Mouse (Mus musculus): ENCODE measurements at regions not wholly inside any gene's neighbourhood (a gene's known extent, or its start where the extent isn't known, plus 50 kb on each side); places are given as distances from the start of the nearest gene placed in this dataset.

- no peak for ATAC-seq (replicated peaks; ENCODE audit: insufficient number of reproducible peaks, low FRiP score, low TSS enrichment, poor library complexity, severe bottlenecking)
These were observed 208.7 kb upstream of the Gm12728 start for GRCm38 (mm10) chr4:105580987-105581386.

- no peak for ATAC-seq (replicated peaks; ENCODE audit: insufficient number of reproducible peaks, low FRiP score, low TSS enrichment, poor library complexity, severe bottlenecking)
These were observed 205.2 kb upstream of the Gm12728 start for GRCm38 (mm10) chr4:105584329-105584925.

GRCm38 (mm10) chr4:105603661-105604060 lies 186.0 kb upstream of the Gm12728 start:
- no peak for ATAC-seq (replicated peaks; ENCODE audit: insufficient number of reproducible peaks, low FRiP score, low TSS enrichment, poor library complexity, severe bottlenecking)

GRCm38 (mm10) chr4:105604607-105605006 lies 185.1 kb upstream of the Gm12728 start:
- ATAC-seq (replicated peaks; ENCODE audit: insufficient number of reproducible peaks, low FRiP score, low TSS enrichment, poor library complexity, severe bottlenecking), result no peak

- ATAC-seq (replicated peaks; ENCODE audit: insufficient number of reproducible peaks, low FRiP score, low TSS enrichment, poor library complexity, severe bottlenecking), result no peak
These were observed 182.9 kb upstream of the Gm12728 start for GRCm38 (mm10) chr4:105606731-105607130.

DNA sequence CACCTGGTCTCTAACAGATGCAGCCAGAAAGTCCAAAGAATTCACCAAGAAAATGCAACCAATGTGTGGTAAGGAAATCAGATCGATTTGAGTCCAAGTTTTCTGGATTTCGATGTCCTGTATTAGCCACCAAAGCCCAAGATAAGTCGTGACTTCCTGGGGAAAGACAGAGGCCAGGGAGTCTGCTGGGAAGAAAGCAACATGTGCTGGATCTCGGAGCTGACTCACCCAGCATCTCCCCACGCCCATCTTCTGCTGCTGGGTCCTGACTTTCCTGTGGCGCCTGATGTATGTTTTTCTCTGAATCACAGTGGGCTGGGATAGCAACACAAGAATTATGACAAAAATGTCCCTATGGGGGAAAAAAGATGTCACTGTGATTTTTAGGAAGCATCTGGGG lies 178.8 kb upstream of the Gm12728 start:
- no peak for ATAC-seq (replicated peaks; ENCODE audit: insufficient number of reproducible peaks, low FRiP score, low TSS enrichment, poor library complexity, severe bottlenecking)

DNA sequence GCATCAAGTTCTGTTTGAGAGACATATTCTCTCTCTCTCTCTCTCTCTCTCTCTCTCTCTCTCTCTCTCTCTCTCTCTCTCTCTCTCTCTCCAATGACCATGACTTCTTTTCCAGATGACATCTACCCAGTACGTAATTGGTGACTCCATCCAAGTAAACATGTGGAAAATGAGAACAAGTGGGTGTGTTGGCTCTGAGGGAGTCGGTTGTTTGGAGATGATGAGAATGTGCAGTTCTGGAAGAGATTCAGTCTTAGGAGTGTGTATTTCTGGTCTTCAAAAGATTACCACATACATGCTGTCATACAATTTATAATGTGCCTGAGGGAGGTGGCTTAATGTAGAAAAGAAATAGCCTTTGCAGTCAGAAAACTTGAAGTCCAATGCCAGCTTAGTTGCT lies 175.3 kb upstream of the Gm12728 start:
- no peak for ATAC-seq (replicated peaks; ENCODE audit: insufficient number of reproducible peaks, low FRiP score, low TSS enrichment, poor library complexity, severe bottlenecking)

DNA sequence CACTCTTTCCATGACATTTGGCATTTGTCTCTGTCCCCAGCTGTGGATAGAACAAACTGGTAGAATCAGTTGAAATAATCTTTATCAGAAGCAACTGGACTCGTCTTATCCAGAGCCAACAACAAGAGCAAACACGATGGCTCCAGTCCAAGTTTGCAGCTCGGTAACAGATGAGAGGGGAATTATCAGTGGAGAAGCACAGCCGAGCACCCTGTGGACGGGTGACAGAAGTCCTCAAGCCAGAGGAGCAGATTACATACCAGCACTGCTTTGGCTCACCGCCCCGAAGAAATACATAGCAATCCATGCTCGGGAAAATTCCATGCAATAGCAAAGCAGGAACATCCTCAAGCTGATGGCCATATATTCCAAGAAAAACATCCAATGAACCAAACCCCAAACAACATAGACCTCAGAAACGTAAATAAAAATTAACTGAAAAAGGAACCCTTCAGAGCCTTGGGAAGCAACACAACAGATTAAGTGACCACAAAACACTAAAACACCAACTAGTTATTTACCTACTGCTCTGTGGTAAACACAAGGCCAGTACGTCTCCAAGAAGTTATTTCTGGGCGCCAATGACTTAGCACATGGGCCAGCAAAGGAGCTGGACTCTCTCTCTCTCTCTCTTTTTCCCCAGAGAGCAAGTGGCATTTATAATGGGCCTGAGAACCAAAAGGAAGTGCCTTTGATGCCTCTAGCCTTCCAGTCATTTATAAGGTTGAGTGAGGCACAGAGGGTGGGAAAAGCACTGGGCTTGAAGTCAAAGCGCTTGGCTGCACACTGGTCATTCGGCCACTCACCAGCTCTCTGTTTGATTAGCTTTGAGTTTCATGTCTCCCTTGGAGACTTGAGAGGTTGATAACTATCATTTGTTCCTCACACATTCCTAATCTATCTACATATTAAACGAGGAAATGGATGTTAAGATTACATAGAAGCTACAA lies 163.0 kb upstream of the Gm12728 start:
- ATAC-seq (replicated peaks; ENCODE audit: insufficient number of reproducible peaks, low FRiP score, low TSS enrichment, poor library complexity, severe bottlenecking), result no peak

DNA sequence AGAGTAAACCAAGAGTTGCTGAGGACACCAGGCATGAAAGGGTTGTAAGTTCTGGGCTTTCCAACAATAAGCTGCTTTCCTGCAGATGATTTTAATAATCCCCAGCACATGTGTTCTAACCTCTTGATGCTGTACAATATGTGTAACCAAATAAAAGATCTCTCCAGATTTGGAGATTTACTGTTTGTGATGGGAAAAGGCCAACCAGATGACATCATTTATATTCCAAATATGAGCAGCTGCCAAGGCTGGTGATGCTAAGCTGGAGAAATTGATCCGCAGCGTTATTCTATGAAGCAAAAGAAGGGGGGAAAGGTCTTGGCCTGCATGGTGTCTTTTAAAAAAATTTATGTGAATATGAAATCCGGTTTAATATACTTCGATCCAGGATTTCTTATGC lies 160.1 kb upstream of the Gm12728 start:
- ATAC-seq (replicated peaks; ENCODE audit: insufficient number of reproducible peaks, low FRiP score, low TSS enrichment, poor library complexity, severe bottlenecking), result no peak

DNA sequence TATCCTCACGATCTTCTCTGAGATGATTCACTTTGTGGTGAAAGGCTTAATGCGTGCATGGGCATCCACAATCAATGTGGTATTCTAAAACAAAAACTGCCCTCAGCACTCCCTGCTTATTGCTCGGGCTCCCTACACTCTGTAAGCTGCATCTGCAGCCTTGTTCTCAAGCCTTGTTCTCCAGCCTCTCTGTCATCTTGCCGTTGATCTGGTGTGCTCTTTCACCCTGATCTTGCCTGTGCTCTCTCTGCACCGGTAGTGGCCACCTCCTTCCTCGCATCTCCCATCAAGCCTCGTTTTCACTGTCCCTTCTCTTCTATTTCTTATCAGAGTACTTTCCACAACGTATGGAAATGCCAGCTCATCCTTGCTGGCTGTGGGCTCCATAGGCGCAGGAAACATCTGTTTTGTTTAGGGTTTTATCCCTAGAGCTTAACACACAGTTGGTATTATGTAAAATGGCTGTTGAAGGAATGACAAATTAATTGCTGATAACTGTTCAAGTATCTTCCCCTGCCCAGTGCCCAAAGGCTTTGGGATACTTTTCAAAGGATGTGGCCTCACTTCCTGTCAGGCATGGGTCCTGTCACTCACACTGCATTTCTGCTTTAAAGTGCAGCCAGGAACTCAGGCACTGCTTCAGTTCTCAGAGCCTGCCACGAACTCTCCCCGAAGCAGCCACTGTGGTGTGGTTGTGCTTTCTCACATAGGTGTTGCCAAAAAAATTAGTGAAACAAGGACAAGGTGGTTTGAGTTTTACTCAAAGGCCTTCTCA lies 158.9 kb upstream of the Gm12728 start:
- no peak for ATAC-seq (replicated peaks; ENCODE audit: insufficient number of reproducible peaks, low FRiP score, low TSS enrichment, poor library complexity, severe bottlenecking)

GRCm38 (mm10) chr4:105632581-105633358 lies 156.9 kb upstream of the Gm12728 start:
- ATAC-seq (replicated peaks; ENCODE audit: insufficient number of reproducible peaks, low FRiP score, low TSS enrichment, poor library complexity, severe bottlenecking), result no peak

DNA sequence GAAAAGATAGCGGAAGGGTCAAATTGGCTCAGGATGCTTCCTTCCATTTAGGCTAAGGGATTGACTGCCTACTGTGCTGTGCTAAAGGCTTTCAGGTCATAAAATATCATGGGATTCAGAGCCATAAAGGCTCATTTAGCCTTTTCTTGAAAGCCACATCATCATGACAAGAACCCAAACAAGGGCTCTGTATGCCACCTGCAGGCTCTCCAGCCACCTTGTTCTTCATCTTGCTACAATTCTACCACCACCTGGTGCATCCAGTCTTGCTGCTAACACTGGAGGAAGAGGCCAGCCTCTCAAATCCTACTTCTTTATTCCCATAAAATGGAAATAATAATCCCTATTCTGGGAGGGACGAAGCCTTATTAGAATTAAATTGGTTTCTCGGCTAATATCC lies 155.9 kb upstream of the Gm12728 start:
- no peak for ATAC-seq (replicated peaks; ENCODE audit: insufficient number of reproducible peaks, low FRiP score, low TSS enrichment, poor library complexity, severe bottlenecking)

DNA sequence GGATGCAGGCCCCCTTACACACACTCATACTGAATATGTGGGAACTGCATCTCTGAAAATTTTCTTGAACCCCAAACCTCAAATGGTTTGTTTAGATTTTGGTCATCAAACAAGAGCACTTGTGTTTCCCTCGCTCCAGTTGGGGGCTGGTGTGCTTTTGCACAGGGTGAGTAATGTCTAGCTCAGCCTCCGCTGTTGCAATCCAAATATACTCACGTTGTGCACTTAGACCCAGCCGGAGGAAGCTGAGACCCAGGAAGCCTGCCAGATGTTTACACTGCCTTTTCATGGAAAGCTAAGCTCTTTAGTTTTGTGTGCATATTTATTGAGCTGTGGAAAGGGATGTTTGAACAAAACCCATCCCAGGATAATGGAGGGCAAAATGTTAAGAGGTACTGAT lies 148.9 kb upstream of the Gm12728 start:
- no peak for ATAC-seq (replicated peaks; ENCODE audit: insufficient number of reproducible peaks, low FRiP score, low TSS enrichment, poor library complexity, severe bottlenecking)

- no peak for ATAC-seq (replicated peaks; ENCODE audit: insufficient number of reproducible peaks, low FRiP score, low TSS enrichment, poor library complexity, severe bottlenecking)
These were observed 148.1 kb upstream of the Gm12728 start for GRCm38 (mm10) chr4:105641582-105641981.

- ATAC-seq (replicated peaks; ENCODE audit: insufficient number of reproducible peaks, low FRiP score, low TSS enrichment, poor library complexity, severe bottlenecking), result no peak
These were observed 140.7 kb upstream of the Gm12728 start for GRCm38 (mm10) chr4:105648820-105649446.

DNA sequence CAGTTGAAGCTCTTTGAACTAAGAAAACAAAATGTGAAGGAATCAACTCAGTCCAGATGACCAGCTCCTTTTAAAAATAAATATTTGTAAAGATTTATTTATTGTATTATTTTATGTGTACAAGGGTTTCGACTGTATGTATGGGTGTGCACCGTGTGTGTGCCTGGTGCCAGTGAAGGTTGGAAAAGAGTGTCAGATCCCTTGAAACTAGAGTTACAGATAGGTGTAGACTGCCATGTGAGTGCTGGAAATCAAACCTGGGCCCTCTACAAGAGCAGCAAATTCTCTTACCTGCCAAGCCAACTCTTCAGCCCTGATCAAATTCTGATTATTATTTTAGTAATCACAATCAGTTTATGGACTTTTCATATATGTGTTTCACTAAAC lies 140.2 kb upstream of the Gm12728 start:
- ATAC-seq (replicated peaks; ENCODE audit: insufficient number of reproducible peaks, low FRiP score, low TSS enrichment, poor library complexity, severe bottlenecking), result no peak

- no peak for ATAC-seq (replicated peaks; ENCODE audit: insufficient number of reproducible peaks, low FRiP score, low TSS enrichment, poor library complexity, severe bottlenecking)
These were observed 133.5 kb upstream of the Gm12728 start for GRCm38 (mm10) chr4:105656071-105656655.

GRCm38 (mm10) chr4:105658581-105658980 lies 131.1 kb upstream of the Gm12728 start:
- ATAC-seq (replicated peaks; ENCODE audit: insufficient number of reproducible peaks, low FRiP score, low TSS enrichment, poor library complexity, severe bottlenecking), result no peak

Data from monocyte, adult 5-6 weeks (primary cell).